Mouse (Mus musculus): ENCODE data around the gene Gsg1l2.

The Gsg1l2 gene

DNA sequence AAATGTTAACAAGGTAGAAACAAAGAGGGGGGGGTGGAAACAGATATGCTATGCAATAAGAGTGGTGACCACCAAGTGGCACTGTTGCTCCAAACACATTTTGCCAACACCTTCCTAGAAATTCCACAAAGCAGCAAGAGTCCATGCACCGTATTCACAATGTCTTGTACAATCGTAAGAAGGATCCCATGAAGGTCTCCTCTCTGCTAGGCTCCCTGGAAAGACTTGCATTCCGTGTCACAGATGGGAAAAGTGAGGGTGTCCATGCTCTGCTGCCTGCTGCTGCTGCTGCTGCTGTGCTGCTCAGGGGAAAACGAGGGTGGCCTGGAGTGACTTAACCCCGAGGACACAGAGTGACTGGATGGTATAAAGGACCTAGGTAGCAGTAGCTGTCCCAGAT lies 45.2 kb downstream of the Gsg1l2 start:
- peak; percentile 67 for DNase-seq (ENCODE audit: extremely low spot score)

DNA sequence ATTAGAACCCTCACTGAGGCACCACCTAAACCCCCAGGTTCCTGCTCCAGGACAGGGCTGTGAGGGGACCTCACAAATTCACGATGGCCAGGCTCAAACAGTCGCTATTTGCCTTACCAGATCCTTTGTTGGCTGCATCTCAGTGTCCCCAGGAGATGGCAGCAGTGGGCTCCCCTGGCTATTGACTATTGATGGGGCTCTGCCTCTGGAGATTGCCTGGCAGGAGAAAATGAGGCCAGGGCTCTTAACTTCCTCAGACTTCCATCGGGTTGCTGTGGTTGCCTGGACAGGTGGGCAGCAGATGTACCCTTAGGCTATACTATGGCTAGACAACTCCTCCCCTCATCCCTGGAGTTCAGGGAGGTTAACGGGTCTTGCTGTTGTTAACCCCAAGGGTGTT lies 45.8 kb downstream of the Gsg1l2 start:
- peak; percentile 65 for DNase-seq (ENCODE audit: extremely low spot score)

DNA sequence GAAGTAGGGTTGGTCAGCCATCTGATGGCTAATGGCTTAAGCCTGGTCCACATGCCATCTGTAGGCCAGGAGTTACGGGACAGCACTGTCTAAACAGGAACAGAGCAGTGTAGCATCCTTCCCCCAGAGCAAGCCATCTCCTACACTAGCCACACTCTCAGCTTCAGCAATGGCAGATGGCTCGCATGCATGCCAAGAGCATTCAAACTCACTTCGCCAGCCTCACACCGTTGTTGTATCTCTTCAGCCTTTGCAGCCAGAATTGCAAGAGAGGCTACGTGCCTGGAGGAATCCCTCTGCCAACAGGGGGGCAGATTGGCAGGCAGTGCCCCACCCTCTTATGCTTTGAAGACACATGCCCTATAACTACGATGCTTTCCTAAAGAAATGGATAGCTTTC lies 47.2 kb downstream of the Gsg1l2 start:
- DNase-seq (ENCODE audit: extremely low spot score), result no peak

GRCm38 (mm10) chr11:67828360-67829059 lies 54.1 kb downstream of the Gsg1l2 start:
- no peak for DNase-seq (ENCODE audit: extremely low spot score)

DNA sequence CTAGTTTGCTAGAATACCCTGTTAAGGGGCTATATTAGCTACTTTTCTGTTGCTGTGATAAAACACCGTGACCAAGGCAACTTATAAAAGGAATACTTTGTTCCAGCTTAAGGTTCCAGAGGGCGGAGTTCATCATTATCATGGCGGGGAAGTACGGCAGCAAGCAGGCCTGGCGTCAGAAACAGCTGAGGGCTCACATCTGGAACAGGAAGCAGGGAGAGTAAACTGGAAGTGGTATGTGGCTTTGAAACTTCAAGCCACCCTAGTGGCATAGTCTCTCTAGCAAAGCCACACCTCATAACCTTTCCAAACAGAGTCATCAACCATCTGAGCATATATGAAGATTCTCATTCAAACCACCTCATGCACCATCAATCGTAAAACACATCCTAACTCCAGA lies 55.1 kb downstream of the Gsg1l2 start:
- no peak for DNase-seq (ENCODE audit: extremely low spot score)

GRCm38 (mm10) chr11:67831820-67832219 lies 57.4 kb downstream of the Gsg1l2 start:
- DNase-seq (ENCODE audit: extremely low spot score), result no peak

DNA sequence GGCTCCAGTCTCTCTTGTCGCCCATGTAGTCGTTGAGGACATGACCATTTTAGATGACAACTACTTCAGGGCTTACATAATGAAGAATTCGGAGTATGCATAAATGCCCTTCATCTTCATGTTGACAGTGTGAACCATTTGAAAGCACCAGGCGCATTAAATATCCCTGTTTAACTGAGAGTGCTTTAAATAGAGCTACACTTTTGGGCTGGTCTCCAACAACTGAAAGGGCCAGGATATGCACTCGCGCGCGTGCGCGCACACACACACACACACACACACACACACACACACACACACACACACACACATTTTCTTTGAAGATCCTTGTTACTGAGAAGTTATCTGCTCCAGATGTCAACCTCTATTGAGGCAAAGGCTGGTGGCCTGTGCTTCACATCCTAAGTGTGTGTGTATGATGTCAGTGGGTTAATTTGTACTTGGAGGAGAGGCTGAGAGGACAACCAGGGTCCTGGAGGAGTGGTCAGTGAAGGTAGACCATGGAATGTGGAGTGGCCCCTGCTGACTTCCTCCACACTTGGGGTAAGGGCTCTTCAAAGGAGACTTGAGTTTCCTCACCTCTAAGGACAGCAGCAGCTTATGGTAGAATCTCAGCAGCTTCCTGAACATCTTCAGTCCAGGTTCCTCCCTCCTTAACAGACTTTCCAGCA lies 61.1 kb downstream of the Gsg1l2 start:
- no peak for DNase-seq (ENCODE audit: extremely low spot score)
